Mouse (Mus musculus): ENCODE results near the gene Lrrc75b. TPM values are rescaled to one million over a fixed set of nuclear protein-coding genes. Genes with fewer than 3 reads are reported as not detected.
"Not testable (repeated sequence)": the region's sequence is repeated elsewhere in the genome, so short reads cannot be mapped to it uniquely, and the experiment has no call there.

Lrrc75b gene
- total RNA-seq, 2 experiments from 2014 or later, result 9.1 to 9.2 TPM

GRCm38 (mm10) chr10:75549886-75550285 is 10.2 kb downstream of the Lrrc75b start:
- peak in 1 of 2 experiments; percentile 19 for DNase-seq (ENCODE audit: low spot score in 2 of 2)
- intact Hi-C loops (cut with DNase I), result no loop called here

- intact Hi-C loops (cut with DNase I), result no loop called here
- DNase-seq (ENCODE audit: low spot score in 2 of 2), result peak in 1 of 2 experiments; percentile 30
Measured at GRCm38 (mm10) chr10:75548486-75548885, 11.6 kb downstream of the Lrrc75b start.

- no peak for DNase-seq (ENCODE audit: low spot score in 2 of 2)
- intact Hi-C loops (cut with DNase I), result no loop called here
Measured at GRCm38 (mm10) chr10:75547901-75548300, 12.2 kb downstream of the Lrrc75b start.

- no peak for DNase-seq (ENCODE audit: low spot score in 2 of 2)
- intact Hi-C loops (cut with DNase I), result no loop called here
Measured at GRCm38 (mm10) chr10:75536123-75536522, 24.0 kb downstream of the Lrrc75b start.

- DNase-seq (ENCODE audit: low spot score in 2 of 2), result no peak
- intact Hi-C loops (cut with DNase I), result no loop called here
Measured at GRCm38 (mm10) chr10:75535423-75535822, 24.7 kb downstream of the Lrrc75b start.

- peak in 1 of 2 experiments; percentile 11 for DNase-seq (ENCODE audit: low spot score in 2 of 2)
- intact Hi-C loops (cut with DNase I), result no loop called here
Measured at GRCm38 (mm10) chr10:75534934-75535333, 25.2 kb downstream of the Lrrc75b start.

GRCm38 (mm10) chr10:75534216-75534615 is 25.9 kb downstream of the Lrrc75b start:
- intact Hi-C loops (cut with DNase I), result no loop called here

GRCm38 (mm10) chr10:75531532-75532090 is 28.5 kb downstream of the Lrrc75b start:
- DNase-seq (ENCODE audit: low spot score in 2 of 2), result peak in 1 of 2 experiments; percentile 31
- intact Hi-C loops (cut with DNase I), result no loop called here

More at GRCm38 (mm10) chr10:75534216-75534615, 25.9 kb downstream of the Lrrc75b start:
- DNase-seq (ENCODE audit: low spot score in 2 of 2), result no peak

GRCm38 (mm10) chr10:75530322-75530721 is 29.8 kb downstream of the Lrrc75b start:
- DNase-seq (ENCODE audit: low spot score in 2 of 2), result no peak
- intact Hi-C loops (cut with DNase I), result no loop called here

- DNase-seq (ENCODE audit: low spot score in 2 of 2); intact Hi-C loops (cut with DNase I): not testable (repeated sequence)
Measured at GRCm38 (mm10) chr10:75525450-75525849, 34.7 kb downstream of the Lrrc75b start.

- intact Hi-C loops (cut with DNase I), result no loop called here
- DNase-seq (ENCODE audit: low spot score in 2 of 2), result no peak
Measured at GRCm38 (mm10) chr10:75521643-75522042, 38.5 kb downstream of the Lrrc75b start.

GRCm38 (mm10) chr10:75520581-75520980 is 39.5 kb downstream of the Lrrc75b start:
- DNase-seq (ENCODE audit: low spot score in 2 of 2), result no peak
- intact Hi-C loops (cut with DNase I), result no loop called here

- intact Hi-C loops (cut with DNase I), result loop anchor here (2.0 to 5.0 kb wide), 3 partner anchors 39 to 341 kb away; no protein-coding TSS in a partner anchor
Measured at GRCm38 (mm10) chr10:75517758-75518143, 42.4 kb downstream of the Lrrc75b start, which contains the start of gene Gucd1. Gene Gucd1 (minus strand): TSS chr10:75517972.

GRCm38 (mm10) chr10:75517073-75517757 is 42.9 kb downstream of the Lrrc75b start, which contains the start of gene Snrpd3:
Gene Snrpd3 (plus strand): TSS chr10:75517551.
- intact Hi-C loops (cut with DNase I), result loop anchor here (2.0 to 5.0 kb wide), 2 partner anchors 40 to 185 kb away; no protein-coding TSS in a partner anchor
- peak; percentile 87 to 96 for DNase-seq (ENCODE audit: low spot score in 2 of 2)

More at GRCm38 (mm10) chr10:75517758-75518143, 42.4 kb downstream of the Lrrc75b start, which contains the start of gene Gucd1:
- DNase-seq (ENCODE audit: low spot score in 2 of 2), result peak; percentile 95 to 98

- no peak for DNase-seq (ENCODE audit: low spot score in 2 of 2)
- intact Hi-C loops (cut with DNase I), result loop anchor here (2.0 to 5.0 kb wide), 2 partner anchors 40 to 186 kb away; no protein-coding TSS in a partner anchor
Measured at GRCm38 (mm10) chr10:75516724-75517072, 43.4 kb downstream of the Lrrc75b start.

- no peak for DNase-seq (ENCODE audit: low spot score in 2 of 2)
- intact Hi-C loops (cut with DNase I), result loop anchor here (2.0 to 5.0 kb wide), 2 partner anchors 41 to 186 kb away; no protein-coding TSS in a partner anchor
Measured at GRCm38 (mm10) chr10:75516038-75516723, 43.9 kb downstream of the Lrrc75b start.

- intact Hi-C loops (cut with DNase I), result loop anchor here (2.0 to 5.0 kb wide), 2 partner anchors 41 to 187 kb away; no protein-coding TSS in a partner anchor
- no peak for DNase-seq (ENCODE audit: low spot score in 2 of 2)
Measured at GRCm38 (mm10) chr10:75515216-75516037, 44.7 kb downstream of the Lrrc75b start.

- intact Hi-C loops (cut with DNase I), result no loop called here
- no peak for DNase-seq (ENCODE audit: low spot score in 2 of 2)
Measured at GRCm38 (mm10) chr10:75514361-75514760, 45.8 kb downstream of the Lrrc75b start.
